In genomic region chr1:86007778-86008177, GRCm38 (mm10) we compare ENCODE assay signal across 8 mouse cellular contexts. TPM values are rescaled to one million over a fixed set of nuclear protein-coding genes. Genes with fewer than 3 reads are reported as not detected.
A peak's percentile ranks its signal among the peaks of the same experiment; 100 is the strongest.
DNase-seq lines count a peak whose midpoint lies in the region; ATAC-seq lines count a peak whose summit lies in the region.

No protein-coding gene starts in this region.

- H3K36me3 ChIP-seq in hindbrain, embryonic 16.5 days (ENCODE audit: control insufficient read depth, insufficient read depth, low read length), result no peaks in the 10 kb centered on the region

- H3K4me1 ChIP-seq in hindbrain, embryonic 16.5 days (ENCODE audit: control insufficient read depth, insufficient read depth, low read depth, low read length), result no peaks in the 10 kb centered on the region

- H3K9ac ChIP-seq in hindbrain, embryonic 16.5 days (ENCODE audit: low read depth, low read length), result no peak overlapping the region

- H3K4me3 ChIP-seq in hindbrain, embryonic 16.5 days (ENCODE audit: low read length), result no peak overlapping the region

- no peak overlapping the region for H3K4me2 ChIP-seq in hindbrain, embryonic 16.5 days (ENCODE audit: low read length)

- no peaks in the 10 kb centered on the region for H3K9me3 ChIP-seq in hindbrain, embryonic 16.5 days (ENCODE audit: control insufficient read depth, low read length)

- ATAC-seq in hindbrain, embryonic 16.5 days, result peak; percentile 85

- H3K27ac ChIP-seq in hindbrain, embryonic 16.5 days (ENCODE audit: low read depth, low read length), result no peak overlapping the region

- H3K27me3 ChIP-seq in hindbrain, embryonic 16.5 days (replicated peaks; ENCODE audit: control insufficient read depth, insufficient read depth, low read length), result no peaks in the 10 kb centered on the region

- WGBS in hindbrain, embryonic 16.5 days, result 0% methylated on average over 7 of the region's 7 CpGs

- peak; percentile 90 for DNase-seq in NIH3T3 (ENCODE audit: low read depth)
- peak; percentile 97 to 99 for DNase-seq in cerebellum, postnatal 10 days
- DNase-seq in gastrocnemius, adult 18-20 months (ENCODE audit: low spot score), result peak; percentile 88
- peak; percentile 79 for DNase-seq in left cerebral cortex, adult 11 months (ENCODE audit: low spot score)
- peak; percentile 75 to 88 for DNase-seq in lung, postnatal 4 days
- DNase-seq in right cerebral cortex, adult 2 months (ENCODE audit: low spot score in 2 of 2), result peak; percentile 95 to 96
- DNase-seq in urinary bladder, postnatal 10 days (ENCODE audit: low spot score), result peak; percentile 70

RNA-seq across cellular contexts. Expression of gene Spata3, which starts 8.8 kb away (rescaled TPM):
- not detected for total RNA-seq in gastrocnemius, adult 18-20 months (2021)
- polyA plus RNA-seq in hindbrain, embryonic 16.5 days (2015; fragmentation: Nextera tagmentation; extraction: Ambion mirVana), result 0.56 and 0.89 TPM in 2 replicates

RNA-seq across cellular contexts. Expression of gene 2810459M11Rik, which starts 37.9 kb away (rescaled TPM):
- not detected for total RNA-seq in gastrocnemius, adult 18-20 months (2021)
- 11.6 and 12.4 TPM in 2 replicates for polyA plus RNA-seq in hindbrain, embryonic 16.5 days (2015; fragmentation: Nextera tagmentation; extraction: Ambion mirVana)

RNA-seq across cellular contexts. Expression of gene Gpr55, which starts 47.0 kb away (rescaled TPM):
- not detected for total RNA-seq in gastrocnemius, adult 18-20 months (2021)
- 0.21 TPM in 2 replicates for polyA plus RNA-seq in hindbrain, embryonic 16.5 days (2015; fragmentation: Nextera tagmentation; extraction: Ambion mirVana)

RNA-seq across cellular contexts. Expression of gene Psmd1, which starts 56.4 kb away (rescaled TPM):
- 100 to 1,000 TPM; 126 to 128 TPM for total RNA-seq in gastrocnemius, adult 18-20 months (2021)
- polyA plus RNA-seq in hindbrain, embryonic 16.5 days (2015; fragmentation: Nextera tagmentation; extraction: Ambion mirVana), result 193 and 196 TPM in 2 replicates
